In genomic region chr11:80669934-80670333, GRCm38 (mm10) we compare ENCODE assay signal across 10 mouse cellular contexts.
DNase-seq lines count a peak whose midpoint lies in the region; ATAC-seq and TF ChIP-seq lines count a peak whose summit lies in the region.
"Had no signal": no experiment of that assay in that cellular context is flagged by ENCODE, and none has a peak within 500 bp of the region (broad histone marks: within the 10 kb centered on the region; RNA-seq: fewer than 3 reads in every experiment).

No protein-coding gene starts in this region.

- H3K4me3 ChIP-seq in intestine, embryonic 14.5 days (ENCODE audit: low read depth, low read length), result no peak overlapping the region
- H3K4me3 ChIP-seq in intestine, embryonic 15.5 days (replicated peaks), result no peak overlapping the region
- peak overlapping the region; percentile 27 for H3K4me3 ChIP-seq in layer of hippocampus, adult 2 months
- no peak overlapping the region for H3K4me3 ChIP-seq in midbrain, embryonic 16.5 days (ENCODE audit: low read depth, low read length)
- no peak overlapping the region for H3K4me3 ChIP-seq in gastrocnemius, adult 2 months
- H3K4me3 ChIP-seq: heart, adult 2 months; lung, embryonic 15.5 days had no signal

- intact Hi-C loops in gastrocnemius, adult 2 months (cut with DNase I), result loop anchor here (2.0 kb wide), 1 partner anchor 241 kb away; the partner anchor contains the start of gene Psmd11

- no peak overlapping the region for H3K9ac ChIP-seq in intestine, embryonic 14.5 days (ENCODE audit: low read length)
- no peak overlapping the region for H3K9ac ChIP-seq in intestine, embryonic 15.5 days
- H3K9ac ChIP-seq in midbrain, embryonic 16.5 days (ENCODE audit: low read depth, low read length), result peak overlapping the region; percentile 45; the same call in 1 of the 2 replicates
- H3K9ac ChIP-seq: lung, embryonic 15.5 days had no signal

- H3K9me3 ChIP-seq in intestine, embryonic 14.5 days (ENCODE audit: control insufficient read depth, low read length), result no peaks in the 10 kb centered on the region
- H3K9me3 ChIP-seq in intestine, embryonic 15.5 days, result no peaks in the 10 kb centered on the region
- H3K9me3 ChIP-seq in midbrain, embryonic 16.5 days (replicated peaks; ENCODE audit: control insufficient read depth, low read length, poor library complexity, severe bottlenecking), result no peaks in the 10 kb centered on the region
- H3K9me3 ChIP-seq: lung, embryonic 15.5 days had no signal

- H3K4me1 ChIP-seq in intestine, embryonic 14.5 days (replicated peaks; ENCODE audit: control insufficient read depth, insufficient read depth, low read length), result no peaks in the 10 kb centered on the region
- H3K4me1 ChIP-seq in intestine, embryonic 15.5 days (replicated peaks), result no peaks in the 10 kb centered on the region
- H3K4me1 ChIP-seq in midbrain, embryonic 16.5 days (ENCODE audit: control insufficient read depth, insufficient read depth, low read length), result peaks cover 8% of the 10 kb centered on the region
- H3K4me1 ChIP-seq: lung, embryonic 15.5 days had no signal

- H3K27ac ChIP-seq in intestine, embryonic 14.5 days (ENCODE audit: low read depth), result no peak overlapping the region
- no peak overlapping the region for H3K27ac ChIP-seq in intestine, embryonic 15.5 days
- H3K27ac ChIP-seq in layer of hippocampus, adult 2 months, result peak overlapping the region; percentile 94
- H3K27ac ChIP-seq in midbrain, embryonic 16.5 days (ENCODE audit: low read length), result peak overlapping the region; percentile 87
- H3K27ac ChIP-seq in gastrocnemius, adult 2 months, result no peak overlapping the region
- H3K27ac ChIP-seq: heart, adult 2 months; lung, embryonic 15.5 days had no signal

- peak; percentile 49 for DNase-seq in intestine, embryonic 14.5 days (ENCODE audit: low spot score)
- peak; percentile 42 for DNase-seq in cerebellum, adult 9-11 months
- peak; percentile 47 to 54 for DNase-seq in layer of hippocampus, adult 2 months (ENCODE audit: low spot score in 2 of 2)
- no peak for DNase-seq in gastrocnemius, adult 2 months
- no peak for DNase-seq in thymus, postnatal 4 days
- DNase-seq: heart, adult 2 months had no signal

- H3K36me3 ChIP-seq in intestine, embryonic 14.5 days (ENCODE audit: control insufficient read depth, insufficient read depth, low read length), result 0 out of 2 replicates have a peak, but pooled peaks cover 7% of the 10 kb centered on the region
- no peaks in the 10 kb centered on the region for H3K36me3 ChIP-seq in intestine, embryonic 15.5 days
- no peaks in the 10 kb centered on the region for H3K36me3 ChIP-seq in midbrain, embryonic 16.5 days (ENCODE audit: control insufficient read depth, insufficient read depth, low read length)
- H3K36me3 ChIP-seq: lung, embryonic 15.5 days had no signal

- WGBS in intestine, embryonic 14.5 days, result 68% methylated on average over 4 of the region's 4 CpGs
- 66% methylated on average over 4 of the region's 4 CpGs for WGBS in intestine, embryonic 15.5 days
- 51% methylated on average over 4 of the region's 4 CpGs for WGBS in midbrain, embryonic 16.5 days

- no peak for ATAC-seq in intestine, embryonic 14.5 days (replicated peaks; ENCODE audit: low FRiP score, low TSS enrichment, low read depth)
- ATAC-seq in intestine, embryonic 15.5 days, result no peak
- peak; percentile 75 for ATAC-seq in midbrain, embryonic 16.5 days
- ATAC-seq in granulocyte monocyte progenitor cell, adult 5-6 weeks (replicated peaks; ENCODE audit: poor library complexity, severe bottlenecking), result no peak

- H3K27me3 ChIP-seq in intestine, embryonic 14.5 days (replicated peaks; ENCODE audit: control insufficient read depth, insufficient read depth, low read length), result no peaks in the 10 kb centered on the region
- H3K27me3 ChIP-seq in intestine, embryonic 15.5 days (replicated peaks), result no peaks in the 10 kb centered on the region
- no peaks in the 10 kb centered on the region for H3K27me3 ChIP-seq in midbrain, embryonic 16.5 days (ENCODE audit: control insufficient read depth, insufficient read depth, low read depth, low read length)
- H3K27me3 ChIP-seq: lung, embryonic 15.5 days had no signal

- no peak for TF ChIP-seq CTCF in layer of hippocampus, adult 2 months (conservative IDR thresholded peaks at IDR 0.05)
- no peak for TF ChIP-seq CTCF in gastrocnemius, adult 2 months (IDR thresholded peaks at IDR 0.05)

- H3K4me2 ChIP-seq in intestine, embryonic 14.5 days (ENCODE audit: low read length), result no peak overlapping the region
- H3K4me2 ChIP-seq in intestine, embryonic 15.5 days (replicated peaks), result no peak overlapping the region
- peak overlapping the region; percentile 16; the same call in 1 of the 2 replicates for H3K4me2 ChIP-seq in midbrain, embryonic 16.5 days (ENCODE audit: low read length)
- H3K4me2 ChIP-seq: lung, embryonic 15.5 days had no signal

Comparison
In these comparisons a context has a peak if more than half of its experiments do, and no peak if none do; other contexts are left out.
1. DNase-seq: peak in intestine, embryonic 14.5 days (single experiment), cerebellum, adult 9-11 months (single experiment) and layer of hippocampus, adult 2 months (2 of 2); none in gastrocnemius, adult 2 months (single experiment) and thymus, postnatal 4 days (single experiment).
2. H3K27ac ChIP-seq: peak in layer of hippocampus, adult 2 months (single experiment) and midbrain, embryonic 16.5 days (single experiment); none in intestine, embryonic 14.5 days (single experiment), intestine, embryonic 15.5 days (single experiment) and gastrocnemius, adult 2 months (single experiment).